Mouse (Mus musculus) Muller cell, postnatal 12 days (primary cell): ENCODE measurements around the gene Etnppl.

Experiments
- DNase-seq: peaks from one replicate; pipeline ENCODE4 v3.0.0-alpha.2; 2015; ENCODE audit errors: inconsistent ontology term

Gene Etnppl

GRCm38 (mm10) chr3:130617439-130617898 lies at the start of gene Etnppl:
Gene Etnppl, plus strand, starts transcription at chr3:130617448.
- no peak for DNase-seq

DNA sequence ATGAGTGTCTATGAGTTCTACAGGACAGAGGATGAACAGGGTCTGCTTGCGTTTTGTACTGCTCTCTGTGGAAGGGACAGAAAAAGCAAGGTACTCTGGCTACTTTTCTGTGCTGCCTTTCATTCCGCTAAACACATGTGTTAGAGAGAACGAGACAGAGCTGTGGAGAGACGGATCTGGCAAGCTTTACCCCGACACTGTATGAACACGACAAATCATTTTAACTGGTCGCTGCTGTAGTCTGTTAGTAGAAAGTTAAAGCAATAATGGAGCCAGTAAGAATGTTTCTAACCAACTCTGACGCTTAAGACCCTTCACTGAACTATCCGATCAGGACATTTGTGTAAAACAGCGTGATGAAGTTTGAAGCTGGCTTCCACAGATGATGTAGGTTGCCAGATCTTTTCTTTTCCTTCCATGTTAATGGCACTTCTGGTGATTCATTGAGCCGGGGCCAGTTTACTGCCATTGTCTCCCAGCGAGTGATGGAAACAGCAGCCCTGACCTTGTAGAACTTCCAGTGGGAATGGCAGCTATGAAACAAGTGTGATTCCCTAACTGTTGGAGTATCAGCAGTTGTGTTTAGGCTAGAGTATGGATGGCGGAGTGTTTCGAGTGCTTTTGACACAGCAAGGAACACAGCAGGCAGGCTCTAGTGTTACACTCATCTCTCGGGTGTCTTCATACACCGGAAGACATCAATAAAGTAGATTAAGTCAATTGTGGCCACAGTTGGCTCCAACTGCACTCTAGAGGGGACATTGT lies 48.7 kb upstream of the Etnppl start:
- no peak for DNase-seq

DNA sequence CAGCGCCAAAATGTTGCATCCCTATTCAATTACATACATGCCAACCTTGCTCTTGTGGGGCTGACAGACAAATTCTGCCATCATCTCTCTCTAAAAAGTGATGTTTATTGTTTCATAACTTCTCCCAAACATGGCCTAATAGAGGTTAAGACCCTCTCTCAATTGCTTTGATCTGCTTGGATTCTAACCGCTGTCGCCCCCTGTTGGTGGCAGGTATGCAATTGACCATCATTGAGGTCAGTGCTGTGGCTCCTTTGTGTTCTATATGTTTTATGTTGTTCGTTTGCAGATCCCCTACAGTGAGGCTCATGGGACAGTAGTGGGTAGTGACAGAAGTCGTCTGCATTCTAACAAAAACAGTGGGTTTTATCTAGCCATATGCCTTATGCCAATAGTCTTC lies 44.0 kb upstream of the Etnppl start:
- no peak for DNase-seq

- peak; percentile 46 for DNase-seq
Measured at GRCm38 (mm10) chr3:130574652-130575051, 42.6 kb upstream of the Etnppl start.

DNA sequence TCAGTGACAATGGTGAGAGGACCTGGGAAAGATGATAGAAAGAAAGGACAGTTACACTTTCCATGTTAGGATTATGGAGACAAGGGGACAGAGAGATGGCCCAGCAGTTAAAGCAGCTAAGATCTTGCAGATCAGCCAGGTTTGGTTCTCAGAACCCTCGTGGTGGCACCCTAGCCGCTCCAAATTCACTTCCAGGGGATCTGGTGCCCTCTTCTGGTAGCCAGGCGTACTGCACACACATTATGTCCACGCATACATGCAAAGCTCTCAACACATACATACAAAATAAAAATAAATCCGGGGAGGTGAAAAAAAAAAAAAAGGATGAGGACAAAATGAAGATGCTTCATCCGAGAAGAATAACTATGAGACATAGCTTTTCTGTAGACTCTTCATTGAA lies 40.6 kb upstream of the Etnppl start:
- DNase-seq = no peak

- DNase-seq = no peak
Measured at GRCm38 (mm10) chr3:130579501-130579900, 37.7 kb upstream of the Etnppl start.

- no peak for DNase-seq
Measured at GRCm38 (mm10) chr3:130581577-130581976, 35.7 kb upstream of the Etnppl start.

- no peak for DNase-seq
Measured at GRCm38 (mm10) chr3:130582903-130583664, 34.2 kb upstream of the Etnppl start.

DNA sequence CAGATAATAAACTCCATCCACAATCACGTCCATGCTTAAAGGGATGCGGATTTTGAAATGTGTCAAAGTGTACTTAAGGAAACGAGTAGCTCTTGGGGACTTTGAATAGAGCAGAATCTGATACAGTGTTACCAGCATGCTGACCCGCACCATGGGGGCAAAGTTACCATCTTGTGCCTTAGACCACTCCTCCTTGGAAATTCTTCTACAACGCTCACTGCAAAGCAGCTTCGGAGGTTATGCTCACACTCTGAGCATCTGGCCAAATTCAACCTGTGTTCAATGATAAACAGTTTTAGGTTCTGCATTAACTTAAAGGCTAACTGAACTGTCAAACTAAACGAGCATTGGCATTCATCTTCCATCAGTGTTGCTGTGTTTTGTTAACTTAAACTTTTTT lies 33.2 kb upstream of the Etnppl start:
- no peak for DNase-seq

GRCm38 (mm10) chr3:130595050-130595449 lies 22.2 kb upstream of the Etnppl start:
- DNase-seq = no peak

DNA sequence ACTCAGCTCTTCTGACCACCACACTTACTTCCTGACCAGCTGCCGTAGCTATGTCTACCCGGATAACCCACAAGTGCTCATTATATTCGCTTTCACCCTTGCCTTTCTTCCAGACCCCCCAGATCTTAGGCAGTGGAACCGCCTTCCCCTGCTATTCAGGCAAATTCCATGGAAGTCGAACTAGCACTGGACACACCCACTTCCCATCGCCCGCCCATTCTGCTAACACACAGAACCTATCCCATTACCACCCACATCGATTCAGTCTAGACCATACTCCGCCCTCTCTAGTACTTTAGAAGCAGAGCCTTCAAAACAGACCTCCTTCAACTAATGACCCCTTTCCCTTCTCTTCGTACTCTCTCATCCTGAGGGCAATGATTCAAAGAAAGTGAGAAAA lies 15.8 kb upstream of the Etnppl start:
- DNase-seq = no peak

DNA sequence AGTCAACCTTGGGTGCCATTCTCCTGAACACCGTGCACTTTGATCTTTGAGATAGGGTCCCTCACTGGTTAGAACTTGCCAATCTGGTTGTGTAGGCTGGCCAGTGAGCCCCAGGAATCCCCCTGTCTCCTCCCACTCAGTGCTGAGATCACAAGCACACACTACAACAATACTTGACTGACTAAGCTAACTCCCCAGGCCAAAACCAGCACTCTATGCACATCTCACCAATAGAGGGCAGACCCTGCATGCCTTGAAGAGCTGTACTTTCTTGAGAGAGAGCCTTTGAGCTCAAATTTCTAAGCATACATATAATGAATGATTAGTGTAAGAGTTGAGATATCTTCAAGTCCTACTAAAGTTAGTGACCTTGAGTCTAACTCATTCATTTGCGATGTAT lies 9.3 kb upstream of the Etnppl start:
- peak; percentile 30 for DNase-seq

DNA sequence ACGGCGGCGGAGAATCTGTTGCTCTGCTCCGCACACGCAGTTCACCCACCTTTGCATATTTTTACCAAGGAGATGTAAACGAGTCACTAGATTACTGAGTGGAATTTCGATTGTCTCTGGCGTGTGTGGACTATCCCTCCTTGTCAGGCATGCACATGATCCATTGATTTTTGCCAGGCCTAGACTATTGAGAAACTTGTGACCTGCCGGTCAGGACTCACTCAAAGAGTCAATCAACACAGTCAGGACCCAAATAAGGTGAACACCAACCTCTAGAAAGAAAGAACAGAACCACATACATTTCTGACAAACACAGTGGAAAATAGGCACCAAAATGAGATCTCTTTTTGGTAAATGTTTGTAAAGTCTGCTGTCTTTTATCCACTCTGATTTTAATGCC lies 2.8 kb upstream of the Etnppl start:
- no peak for DNase-seq

- peak; percentile 30 for DNase-seq
Measured at GRCm38 (mm10) chr3:130615625-130616024, 1.6 kb upstream of the Etnppl start.

DNA sequence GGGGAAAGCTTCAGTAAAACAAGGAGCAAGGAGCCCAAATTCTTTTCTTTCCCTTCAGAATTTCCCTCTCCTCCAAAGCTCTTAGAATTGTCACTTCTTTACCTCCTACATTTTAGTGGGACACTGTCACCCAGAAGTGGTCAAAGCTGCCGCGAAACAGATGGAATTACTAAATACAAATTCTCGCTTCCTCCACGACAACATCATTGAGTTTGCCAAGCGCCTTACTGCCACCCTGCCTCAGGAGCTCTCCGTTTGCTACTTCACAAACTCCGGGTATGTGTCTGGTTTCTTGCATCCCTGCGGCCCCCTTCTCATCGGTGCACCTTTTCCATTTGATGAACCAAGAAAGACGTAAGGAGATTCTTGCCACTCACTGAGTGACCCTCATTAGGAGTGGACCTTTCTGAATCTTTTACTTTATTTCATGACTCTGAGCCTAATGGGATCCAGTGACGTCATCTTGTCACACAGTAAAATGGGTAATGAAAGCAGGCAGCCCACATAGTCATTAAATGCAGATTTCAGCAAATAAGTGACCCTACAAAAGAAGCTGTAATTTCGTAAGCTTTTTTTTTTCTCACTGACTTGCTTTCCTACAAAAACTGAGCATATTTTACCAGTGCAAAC lies 3.4 kb downstream of the Etnppl start:
- peak; percentile 51 for DNase-seq

DNA sequence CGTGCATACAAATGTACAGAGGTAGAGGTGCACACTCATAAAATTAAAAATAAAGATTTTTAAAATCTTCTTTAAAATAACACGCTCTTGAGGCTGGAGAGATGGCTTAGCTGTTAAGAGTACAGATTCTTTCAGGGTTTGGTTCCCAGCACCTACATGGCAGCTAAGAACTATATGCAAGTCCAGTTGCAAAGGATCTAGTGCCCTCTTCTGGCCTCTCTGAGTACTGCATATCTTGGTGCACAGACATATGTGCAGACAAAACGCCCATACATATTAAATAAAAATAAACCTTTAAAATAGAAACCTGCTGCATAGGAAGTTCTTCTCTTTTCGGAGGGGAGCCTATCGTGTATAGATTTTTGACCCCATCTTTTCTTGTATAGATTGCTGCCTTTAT lies 11.1 kb downstream of the Etnppl start:
- DNase-seq = no peak

DNA sequence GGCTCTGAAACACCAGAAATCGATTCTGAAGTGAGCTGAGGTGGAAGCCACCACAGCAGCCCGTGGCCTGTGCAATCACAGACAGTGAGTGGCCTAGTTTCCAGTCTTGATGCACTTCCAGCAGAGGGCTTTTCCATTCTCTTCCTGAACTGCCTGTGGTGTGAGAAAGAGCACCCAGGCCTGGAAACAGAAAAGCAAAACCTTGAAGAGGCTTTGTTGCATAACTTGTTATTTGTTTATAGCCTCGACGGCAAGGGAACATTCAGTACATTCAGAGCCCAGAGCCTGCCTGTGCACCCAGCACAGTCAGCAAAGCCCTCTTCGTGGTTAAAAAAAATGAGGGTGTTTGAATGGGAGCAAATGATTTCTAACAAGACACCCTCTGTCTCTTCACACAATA lies 16.6 kb downstream of the Etnppl start:
- peak; percentile 50 for DNase-seq

DNA sequence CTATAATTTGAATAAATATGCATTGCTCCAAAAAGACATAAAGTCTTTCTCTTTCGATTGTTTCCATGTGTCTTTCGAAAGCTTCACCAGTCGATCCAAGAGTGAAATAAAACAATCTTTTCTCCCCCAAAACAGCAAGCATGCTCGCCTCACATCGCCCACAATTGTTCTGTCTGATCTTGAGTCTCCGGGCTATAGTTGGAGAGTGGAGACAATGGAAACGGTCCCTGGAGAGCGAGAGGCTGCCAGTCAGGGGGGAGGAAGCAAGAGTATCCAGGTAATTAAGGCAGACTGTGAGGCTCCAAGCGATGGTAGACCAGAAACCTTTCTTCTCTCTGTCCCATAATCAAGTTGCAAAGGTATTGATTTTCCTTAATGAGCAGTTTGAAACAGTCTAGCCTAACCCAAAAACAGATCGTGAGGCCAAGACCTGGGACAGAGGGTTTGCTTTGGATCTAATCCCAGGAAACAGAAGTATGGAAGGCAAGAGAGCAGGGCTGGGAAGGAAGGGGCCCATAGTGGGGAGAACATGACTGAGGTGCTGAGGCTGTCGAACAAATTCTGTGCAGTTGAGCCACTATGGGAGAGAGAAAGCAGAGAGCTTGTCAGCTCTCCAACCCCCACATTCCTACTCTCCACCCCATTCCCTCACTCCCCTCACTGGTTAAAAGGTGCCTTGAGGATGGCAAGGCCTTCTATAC lies 29.0 kb downstream of the Etnppl start:
- DNase-seq = no peak

GRCm38 (mm10) chr3:130649569-130649968 lies 32.3 kb downstream of the Etnppl start:
- peak; percentile 7 for DNase-seq

DNA sequence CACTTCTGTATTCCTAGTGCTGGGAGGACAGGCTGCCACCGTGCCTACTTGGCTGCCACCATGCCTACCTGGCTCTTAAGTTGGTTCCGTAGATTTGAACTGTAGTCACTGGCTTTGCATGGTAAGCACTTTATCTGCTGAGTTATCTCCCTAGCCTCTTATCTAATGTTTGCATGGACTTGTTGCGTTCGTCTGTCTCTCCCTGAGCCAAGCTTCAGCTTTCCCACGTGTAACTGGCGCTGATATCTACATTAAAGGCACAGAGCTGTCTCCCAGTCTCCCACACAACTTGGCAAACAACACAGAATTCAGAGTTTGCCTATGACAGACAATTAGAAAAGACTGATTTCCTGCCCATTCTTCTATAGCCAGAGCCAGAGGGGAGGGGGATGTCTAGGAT lies 43.4 kb downstream of the Etnppl start:
- no peak for DNase-seq

DNA sequence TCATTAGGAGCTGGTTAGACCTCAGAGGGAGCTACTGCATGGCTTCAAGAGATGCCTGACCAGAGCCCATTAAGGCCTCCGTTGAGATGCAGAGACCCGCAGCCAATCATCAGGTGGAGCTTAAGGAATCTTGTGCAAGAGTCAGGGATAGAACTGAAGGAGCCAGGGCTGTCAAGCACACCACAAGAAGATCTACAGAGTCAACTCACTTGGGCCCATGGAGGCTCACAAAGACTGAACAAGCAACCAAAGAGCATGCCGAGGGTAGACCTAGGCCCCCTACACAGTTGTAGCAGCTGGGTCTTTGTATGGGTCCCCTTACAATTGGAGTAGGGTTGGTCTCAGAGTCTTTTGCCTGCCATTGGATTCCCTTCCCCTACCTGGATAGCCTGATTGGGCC lies 45.2 kb downstream of the Etnppl start:
- no peak for DNase-seq

DNA sequence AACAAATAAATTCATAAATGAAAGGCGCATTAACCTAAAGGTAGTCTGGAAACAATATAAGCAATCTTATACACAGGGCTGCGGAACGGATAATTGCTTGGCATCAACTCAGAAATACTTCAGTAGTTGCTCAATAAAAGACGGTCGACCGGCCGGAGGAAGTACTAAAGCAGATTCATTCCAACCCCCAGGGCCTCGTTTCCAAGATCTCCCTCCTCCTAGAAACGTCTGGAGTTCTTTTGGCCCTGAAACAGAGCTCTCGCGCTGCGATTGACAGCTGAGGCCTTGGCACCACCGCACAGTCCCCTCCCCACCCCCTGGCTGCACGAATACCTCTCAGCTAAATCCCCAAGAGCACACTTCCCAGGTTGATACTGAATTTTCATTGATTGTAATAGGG lies 54.0 kb downstream of the Etnppl start:
- no peak for DNase-seq
